Mouse (Mus musculus) gastrocnemius, adult 8-10 months (tissue): ENCODE data around the gene Pi4k2a. TPM values are rescaled to one million over a fixed set of nuclear protein-coding genes. Genes with fewer than 3 reads are reported as not detected.

Experiments used
- DNase-seq, 2 experiments: peaks; one replicate each; pipeline ENCODE4 v3.0.0; 2022; ENCODE audit warnings: low spot score in 2 of 2
- total RNA-seq, 4 experiments: library from RNA; stranded (reverse); gene quantifications; 2 replicates each; pipeline ENCODE4 v1.2.4; 2022

Gene Pi4k2a
- total RNA-seq, 4 experiments from 2014 or later, result 13.5 to 16.1 (median 14.7) TPM

DNA sequence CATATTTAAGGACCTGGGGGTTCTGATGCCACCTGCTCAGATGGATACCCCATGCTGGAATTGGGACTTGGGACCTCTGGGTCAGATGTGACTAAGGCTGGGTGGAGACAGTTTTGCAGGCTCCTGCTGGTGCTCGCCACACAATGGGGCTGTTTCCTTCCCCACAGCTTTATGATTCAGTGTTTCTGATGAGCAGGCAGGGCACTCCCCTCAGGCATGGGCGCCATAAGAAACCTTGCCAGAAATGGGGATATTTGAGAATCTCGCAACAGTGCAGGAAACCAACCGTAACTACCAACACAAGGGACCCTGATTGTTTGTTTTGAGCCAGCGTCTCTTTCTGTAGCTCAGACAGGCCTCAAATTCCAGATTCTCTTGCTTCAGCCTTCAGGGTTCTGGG is 40.8 kb downstream of the Pi4k2a start:
- no peak for DNase-seq

DNA sequence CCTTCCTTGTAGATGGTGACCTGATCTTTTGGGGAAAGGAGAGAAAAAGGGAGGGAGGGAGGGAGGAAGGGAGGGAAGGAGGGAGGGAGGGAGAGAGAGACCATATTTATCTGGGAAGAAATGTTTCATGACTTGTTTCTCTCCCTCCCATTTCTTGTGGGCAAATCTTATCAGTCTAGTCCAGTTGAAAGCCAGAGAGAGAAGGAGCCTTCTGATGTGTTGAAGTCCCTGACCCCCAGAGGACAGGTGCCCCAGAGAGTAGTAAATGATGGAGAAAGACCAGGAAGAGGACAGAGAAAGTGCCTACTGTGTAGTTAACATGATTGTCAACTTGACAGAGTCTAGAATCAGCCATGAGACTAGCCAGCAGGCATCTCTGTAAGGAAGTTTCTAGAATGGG is 44.8 kb downstream of the Pi4k2a start:
- no peak for DNase-seq

DNA sequence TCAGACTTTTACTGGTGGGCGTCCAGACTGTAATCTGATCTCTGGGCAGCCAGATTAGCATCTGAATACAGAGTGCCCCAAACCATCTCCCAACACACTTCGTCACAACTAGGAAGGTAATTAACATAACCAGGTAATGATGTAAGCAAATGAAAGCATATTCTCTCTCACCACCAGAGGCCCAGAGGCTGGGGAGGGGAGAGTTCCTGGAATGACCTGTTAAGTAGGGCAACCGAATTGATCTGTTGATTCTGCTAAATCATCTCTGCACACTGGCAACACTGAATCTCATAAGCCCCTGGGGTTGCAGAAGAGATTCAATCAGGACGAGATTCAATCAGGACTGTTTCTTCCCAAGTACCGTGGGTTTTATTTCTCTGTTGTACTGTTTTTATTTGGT is 45.9 kb downstream of the Pi4k2a start:
- DNase-seq, result no peak

DNA sequence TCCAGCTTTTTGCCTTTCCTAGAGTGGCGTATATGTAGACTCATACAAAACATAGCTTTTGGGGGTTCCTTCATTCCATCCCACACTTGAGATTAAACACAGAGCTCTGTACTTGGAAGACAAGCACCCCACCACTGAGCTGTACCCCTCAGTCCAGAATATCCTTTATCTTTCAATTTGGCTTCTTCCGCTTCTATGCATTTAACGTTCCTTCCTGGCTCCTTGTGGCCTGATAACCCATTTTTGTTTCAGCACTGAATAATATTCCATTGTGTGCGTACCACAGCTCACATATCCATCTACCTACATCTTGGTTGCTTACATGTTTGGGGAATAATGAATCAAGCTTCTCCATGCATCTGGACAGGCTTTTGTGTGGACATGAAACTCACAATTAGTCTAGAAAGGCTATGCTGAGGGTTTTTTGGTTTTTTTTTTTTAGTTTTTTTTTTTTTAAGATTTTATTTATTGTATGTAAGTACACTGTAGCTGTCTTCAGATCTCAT is 47.0 kb downstream of the Pi4k2a start:
- no peak for DNase-seq

DNA sequence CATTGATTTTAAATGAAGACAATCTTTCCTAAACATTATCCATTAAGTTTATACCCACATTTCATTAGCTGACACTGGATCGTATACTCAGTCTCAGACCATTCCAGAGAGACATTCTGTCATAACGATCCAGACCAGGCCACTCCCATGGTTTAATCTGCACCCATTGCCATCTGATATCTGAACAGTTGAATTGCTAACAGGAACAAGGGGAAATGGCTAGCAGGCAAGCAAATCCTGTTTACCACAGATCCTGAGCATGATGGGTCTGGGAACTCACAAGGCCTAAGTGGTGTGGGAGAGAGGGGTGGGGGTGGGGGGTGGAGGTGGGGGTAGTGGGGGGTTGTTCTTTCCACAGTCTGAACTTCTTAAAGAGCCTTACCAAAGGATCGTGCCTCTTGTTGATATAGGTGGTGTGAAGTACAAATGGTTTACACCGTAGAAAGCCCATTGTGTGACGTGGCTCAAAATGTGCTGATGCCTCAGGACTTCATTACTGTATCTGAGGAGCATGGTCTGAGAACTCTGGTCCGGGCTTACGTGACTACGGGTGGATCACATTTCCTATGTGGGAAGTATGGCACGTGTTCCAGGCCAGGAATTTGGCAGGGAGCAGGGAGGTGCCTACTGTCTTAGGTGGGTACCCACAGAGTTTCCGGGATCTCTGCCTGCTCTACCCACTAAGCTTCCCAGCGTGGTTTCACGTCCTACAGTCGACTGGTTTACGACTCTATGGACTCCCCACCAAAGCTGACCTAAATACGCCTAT is 48.4 kb downstream of the Pi4k2a start:
- no peak for DNase-seq

DNA sequence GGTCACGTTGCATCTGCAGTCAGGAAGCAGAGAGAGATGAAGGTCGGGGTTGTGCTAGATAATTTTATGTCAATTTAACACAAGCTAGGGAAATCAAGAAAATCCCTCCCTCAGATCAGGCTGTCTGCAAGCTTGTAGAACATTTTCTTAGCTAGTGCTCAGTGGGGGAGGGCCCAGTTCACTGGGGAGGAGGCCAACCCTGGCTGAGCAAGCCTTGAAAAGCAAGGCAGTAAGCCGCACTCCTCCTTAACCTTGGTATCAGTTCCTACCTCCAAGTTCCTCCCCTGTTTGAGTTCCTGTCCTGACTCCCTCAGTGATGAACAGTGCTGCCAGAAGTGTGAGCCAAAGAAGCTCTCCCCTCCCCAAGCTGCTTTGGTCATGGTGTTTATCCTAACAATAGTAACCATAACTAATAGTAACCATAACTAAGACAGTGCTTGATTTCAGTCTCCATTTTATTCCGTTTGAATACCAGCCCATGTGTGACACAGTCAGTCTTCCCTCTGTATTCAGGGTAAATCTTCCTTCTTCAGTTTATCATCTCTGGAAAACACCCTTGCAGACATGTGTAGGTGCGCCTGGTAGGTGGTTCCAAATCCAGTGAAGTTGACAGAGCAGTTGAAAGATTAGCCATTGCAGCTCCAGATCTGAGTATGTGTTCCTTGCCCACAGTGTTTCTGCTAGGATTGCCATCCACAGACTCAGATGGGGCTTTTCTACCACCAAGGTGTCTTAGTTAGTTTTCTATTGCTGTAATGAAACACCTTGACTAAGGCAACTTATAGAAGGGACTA is 49.7 kb downstream of the Pi4k2a start:
- DNase-seq, result no peak

DNA sequence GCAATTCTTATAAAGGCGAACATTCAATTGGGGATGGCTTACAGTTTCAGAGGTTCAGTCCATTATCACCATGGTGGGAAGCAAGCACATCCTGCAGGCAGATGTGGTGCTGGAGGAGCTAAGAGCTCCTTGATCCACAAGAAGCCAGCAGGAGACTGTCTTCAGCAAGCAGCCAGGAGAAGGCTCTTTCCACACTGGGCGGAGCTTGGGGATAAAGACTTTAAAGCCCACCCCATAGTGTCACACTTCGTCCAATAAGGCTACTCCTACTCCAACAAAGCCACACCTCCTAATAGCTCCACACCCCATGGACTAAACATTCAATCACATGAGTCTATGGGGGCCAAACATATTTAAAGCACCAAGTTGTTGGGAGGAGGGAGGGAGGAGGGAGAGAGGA is 51.7 kb downstream of the Pi4k2a start:
- DNase-seq, result no peak

DNA sequence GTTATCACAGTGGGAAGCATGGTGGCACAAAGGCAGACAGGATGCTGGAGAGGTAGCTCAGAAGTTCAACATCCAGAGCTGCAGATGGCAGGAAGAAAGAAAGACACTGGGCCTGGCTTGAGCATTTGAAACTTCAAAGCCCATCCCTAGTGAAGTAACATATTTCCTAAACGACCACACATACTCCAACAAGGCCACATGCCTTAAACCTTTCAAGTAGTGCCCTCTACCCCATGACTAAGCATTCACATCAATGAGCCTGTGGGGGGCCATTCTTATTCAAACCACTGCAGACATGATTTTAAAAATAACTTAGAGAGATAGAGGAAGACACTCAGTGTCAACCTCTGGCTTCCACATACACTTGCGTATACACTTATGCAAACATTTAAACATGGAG is 52.5 kb downstream of the Pi4k2a start:
- no peak for DNase-seq

DNA sequence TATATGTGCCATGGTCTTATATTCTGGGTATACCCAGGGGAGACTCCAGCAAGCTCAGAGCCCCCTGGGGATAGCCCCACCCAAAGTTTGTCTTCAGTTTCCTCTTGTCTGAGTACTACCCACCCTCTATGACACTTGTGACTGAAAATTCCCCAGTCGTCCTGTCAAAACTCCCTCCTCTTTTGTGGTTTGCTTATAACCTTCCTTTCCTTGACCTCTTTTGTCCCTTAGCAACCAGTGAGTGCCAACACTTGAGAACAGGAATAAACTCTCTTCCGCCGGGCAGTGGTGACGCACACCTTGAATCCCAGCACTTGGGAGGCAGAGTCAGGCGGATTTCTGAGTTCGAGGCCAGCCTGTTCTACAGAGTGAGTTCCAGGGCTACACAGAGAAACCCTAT is 53.8 kb downstream of the Pi4k2a start:
- no peak for DNase-seq

DNA sequence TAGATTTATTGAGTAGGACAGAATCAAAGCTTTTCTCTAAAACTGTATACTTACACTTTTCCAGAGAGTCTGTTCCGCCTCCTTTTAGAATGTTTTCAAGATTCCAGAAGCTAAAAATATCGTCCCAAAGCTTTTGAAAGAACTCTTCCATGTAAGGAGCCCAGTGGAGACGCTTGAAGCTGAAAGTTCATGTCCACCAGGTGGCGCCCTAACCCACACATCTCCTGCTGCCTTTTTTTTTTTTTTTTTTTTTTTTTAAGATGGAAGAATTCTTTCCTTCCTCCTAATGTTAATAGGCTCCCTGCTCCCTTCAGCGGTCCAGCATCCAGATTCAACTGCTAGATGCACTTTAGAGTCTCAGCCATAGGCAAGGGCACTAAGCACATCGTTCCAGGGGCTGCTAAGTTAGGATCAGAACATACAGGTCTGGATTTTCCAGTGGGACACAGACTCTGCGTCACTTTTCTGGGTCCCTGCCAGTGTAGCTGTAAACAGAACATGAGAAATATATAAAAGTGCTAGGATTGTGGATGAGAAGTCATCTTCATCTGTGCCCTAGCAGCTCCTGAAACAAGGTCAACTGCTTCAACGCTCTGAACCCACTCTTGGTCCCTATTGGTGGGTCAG is 54.4 kb downstream of the Pi4k2a start:
- peak; percentile 74 to 82 for DNase-seq

DNA sequence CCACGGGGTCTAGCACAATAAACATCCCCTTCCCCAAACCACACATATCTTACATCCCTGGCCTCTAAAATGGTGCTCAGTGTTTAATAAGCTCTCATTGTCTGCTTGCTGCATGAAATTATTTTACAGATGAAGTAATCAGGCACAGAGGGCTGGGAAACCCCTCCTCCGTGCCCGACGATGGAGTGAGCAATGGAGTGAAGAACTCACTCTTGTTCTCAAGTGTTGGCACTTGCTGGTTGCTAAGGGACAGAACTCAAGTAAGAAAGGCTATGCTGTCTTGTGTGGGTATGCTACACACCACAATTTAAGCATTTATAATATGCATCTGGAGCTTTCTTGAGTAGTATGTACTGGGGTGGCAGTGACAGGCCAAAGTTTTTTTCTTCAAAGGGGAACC is 54.9 kb downstream of the Pi4k2a start:
- no peak for DNase-seq

DNA sequence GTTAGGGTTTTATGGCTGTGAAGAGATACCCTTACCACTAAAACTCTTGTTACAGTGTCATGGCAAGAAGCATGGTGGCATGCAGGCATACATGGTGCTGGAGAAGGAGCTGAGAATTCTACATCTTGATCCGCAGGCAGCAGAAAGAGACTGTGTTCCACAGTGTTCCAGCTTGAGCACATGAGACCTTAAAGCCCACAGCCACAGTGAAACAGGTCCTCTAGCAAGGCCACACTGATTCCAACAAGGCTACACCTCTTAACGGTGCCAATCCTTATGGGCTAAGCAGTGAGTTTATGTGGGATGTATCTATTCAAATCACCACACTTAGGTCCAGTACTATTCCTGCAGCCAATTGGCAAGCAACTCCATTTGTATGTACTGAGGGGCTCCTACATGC is 55.5 kb downstream of the Pi4k2a start:
- DNase-seq, result no peak

DNA sequence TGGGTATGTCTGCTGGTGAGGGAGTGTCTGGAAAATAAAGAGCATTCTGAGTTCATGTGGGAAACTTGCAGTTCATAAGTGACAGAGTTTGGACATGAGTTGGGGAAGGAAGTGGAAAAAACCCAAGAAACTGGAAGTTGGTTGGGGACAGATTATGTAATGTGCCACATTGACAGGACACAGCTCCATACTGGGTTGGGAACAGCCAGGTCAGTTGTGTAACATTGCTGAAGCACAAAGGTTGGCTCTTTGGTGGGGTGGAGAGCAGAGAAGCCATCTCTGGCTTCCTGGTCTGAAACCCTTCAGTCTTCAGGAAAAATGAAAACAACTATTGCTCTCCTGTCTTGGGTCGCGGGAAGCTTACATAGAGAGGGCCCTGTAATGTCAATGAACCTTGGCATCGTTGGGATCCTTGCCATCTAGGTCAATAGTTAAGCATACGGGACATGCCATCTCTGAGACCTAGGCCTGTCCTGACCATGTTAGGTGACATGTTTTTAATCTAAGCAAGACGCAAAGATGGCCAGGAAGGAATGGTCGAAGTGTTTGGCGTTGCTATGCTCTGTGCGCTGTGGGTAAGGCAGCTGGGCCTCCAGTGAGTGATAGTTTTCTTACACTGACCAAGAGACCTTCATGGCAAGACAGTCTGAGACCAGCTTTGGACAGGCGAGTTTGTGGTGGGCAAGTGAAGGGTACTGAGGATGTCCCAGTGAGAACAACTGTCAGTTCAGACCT is 56.2 kb downstream of the Pi4k2a start:
- DNase-seq, result no peak

DNA sequence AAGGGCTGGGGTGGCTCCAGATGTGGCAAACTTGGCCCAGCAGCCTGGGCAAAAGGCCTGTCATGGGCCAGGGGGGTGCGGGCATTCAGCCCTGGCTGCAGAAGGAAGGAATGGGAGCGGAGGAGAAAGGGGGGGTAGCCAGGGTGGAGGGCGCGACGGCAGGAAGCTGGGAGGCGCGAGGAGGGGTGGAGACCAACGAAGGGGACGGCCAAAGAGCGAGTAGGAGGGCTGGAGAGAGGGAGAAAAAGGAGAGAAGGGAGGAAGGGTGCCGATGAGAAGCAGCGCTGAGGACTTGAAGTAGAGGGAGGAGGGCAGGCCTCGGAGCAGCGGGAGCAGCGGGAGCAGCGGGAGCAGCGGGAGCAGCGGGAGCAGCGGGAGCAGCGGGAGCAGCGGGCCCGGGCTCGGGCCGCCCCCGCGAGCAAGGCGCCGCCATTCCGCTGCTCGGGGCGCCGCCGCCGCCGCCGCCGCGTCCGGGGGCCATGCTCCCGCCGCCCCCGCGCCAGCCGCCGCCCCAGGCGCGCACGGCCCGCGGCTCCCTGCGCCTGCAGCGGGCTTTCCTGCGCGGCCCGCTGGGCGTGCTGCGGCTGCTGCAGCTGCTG is 57.0 kb downstream of the Pi4k2a start, which contains the start of gene Marveld1:
Gene Marveld1 (plus strand): TSS at position 231 of the 599 bp plus-strand sequence.
- DNase-seq, result peak; percentile 67 to 76

DNA sequence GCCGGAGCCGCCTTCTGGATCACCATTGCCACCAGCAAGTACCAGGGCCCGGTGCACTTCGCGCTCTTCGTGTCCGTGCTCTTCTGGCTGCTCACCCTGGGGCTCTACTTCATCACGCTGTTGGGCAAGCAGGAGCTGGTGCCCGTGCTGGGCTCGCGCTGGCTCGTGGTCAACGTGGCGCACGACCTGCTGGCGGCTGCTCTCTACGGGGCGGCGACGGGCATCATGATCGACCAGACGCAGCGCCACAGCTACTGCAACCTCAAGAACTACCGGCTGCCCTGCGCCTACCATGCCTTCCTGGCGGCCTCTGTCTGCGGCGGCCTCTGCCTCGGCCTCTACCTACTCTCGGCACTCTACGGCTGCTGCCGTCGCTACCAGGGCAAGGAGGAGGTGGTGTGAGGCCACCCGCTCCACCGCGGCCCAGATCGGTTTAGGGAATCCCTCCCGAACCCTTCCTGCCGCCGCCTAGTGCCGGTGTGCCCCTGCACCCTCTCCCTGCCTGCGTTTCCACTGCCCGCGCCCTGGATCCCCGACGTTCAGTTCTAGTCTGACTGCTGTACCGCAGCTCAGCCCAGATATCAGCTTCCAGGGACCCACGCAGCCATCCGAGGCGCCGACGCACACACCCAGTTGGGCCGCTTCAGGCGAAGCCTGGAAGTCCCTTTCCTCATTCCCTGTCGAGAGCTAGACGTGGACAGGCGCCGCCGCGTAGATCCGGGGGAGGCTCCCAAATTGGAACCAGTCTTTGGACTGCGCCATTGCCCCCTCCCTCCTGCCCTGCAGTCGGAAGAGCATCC is 57.7 kb downstream of the Pi4k2a start:
- peak in 1 of 2 experiments; percentile 49 for DNase-seq

DNA sequence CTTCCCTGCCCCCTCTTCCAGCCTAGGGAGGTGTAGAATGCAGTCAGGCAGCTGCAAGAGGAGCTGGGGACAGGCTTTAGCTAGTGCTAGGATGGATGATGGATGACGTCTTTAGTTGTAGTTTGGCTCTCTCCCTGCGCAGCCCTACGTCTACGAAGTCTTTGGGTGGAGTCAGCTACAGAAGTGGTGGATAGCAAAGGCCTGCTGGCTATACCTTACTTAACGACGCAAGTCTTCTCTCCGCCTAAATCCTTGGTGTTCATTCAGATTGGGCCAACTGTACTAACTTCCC is 58.2 kb downstream of the Pi4k2a start:
- DNase-seq, result no peak

DNA sequence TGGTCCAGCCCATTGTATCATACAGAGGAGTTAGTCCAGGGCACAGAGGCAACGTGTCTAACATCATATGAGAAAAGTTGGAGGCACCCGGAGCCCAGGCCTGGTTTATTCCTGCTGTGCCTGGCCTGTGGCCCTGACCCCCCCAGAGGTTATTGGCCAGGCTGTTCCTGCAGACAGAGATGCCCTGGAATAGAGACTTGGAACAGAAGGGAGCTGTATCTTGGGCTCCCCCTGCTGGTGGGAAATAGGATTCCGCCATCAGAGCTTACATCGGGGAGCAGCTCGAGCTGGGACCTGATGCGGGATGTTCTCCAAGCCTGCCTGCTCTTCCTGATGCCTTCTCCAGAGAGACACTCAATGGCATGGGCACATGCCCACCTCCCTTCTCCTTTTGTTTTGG is 61.7 kb downstream of the Pi4k2a start:
- DNase-seq, result peak; percentile 88 to 89

DNA sequence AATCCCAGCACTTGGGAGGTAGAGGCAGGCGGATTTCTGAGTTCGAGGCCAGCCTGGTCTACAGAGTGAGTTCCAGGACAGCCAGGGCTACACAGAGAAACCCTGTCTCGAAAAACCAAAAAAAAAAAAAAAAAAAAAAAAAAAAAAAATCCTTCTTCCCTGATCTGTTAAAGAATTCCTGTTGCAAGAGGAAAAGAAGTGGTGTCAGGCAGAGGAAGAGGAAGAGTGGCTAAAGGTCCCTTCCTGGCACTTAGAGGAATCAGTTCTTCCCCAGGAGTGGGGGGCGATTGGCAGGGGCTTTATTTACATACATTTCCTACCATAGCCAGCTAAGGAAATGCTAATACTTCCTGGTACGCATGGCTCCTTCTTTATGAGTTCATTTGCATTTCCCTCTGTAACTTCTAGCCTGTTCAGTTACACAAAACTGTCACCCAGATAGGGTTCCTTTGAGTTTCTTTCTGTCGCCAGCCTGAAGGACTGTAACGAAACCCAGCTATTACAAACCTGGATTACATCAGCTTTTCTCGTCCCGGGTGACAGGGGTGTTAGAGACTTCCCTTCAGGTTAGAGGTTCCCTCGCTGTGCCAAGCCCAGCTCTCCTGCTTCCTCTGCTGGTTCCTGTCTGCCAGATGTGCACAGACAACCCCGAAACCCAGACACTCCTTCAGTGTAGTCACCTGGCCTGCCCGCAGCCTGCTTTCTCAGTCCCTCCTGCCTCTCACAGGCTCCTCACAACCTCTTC is 67.4 kb downstream of the Pi4k2a start:
- no peak for DNase-seq

DNA sequence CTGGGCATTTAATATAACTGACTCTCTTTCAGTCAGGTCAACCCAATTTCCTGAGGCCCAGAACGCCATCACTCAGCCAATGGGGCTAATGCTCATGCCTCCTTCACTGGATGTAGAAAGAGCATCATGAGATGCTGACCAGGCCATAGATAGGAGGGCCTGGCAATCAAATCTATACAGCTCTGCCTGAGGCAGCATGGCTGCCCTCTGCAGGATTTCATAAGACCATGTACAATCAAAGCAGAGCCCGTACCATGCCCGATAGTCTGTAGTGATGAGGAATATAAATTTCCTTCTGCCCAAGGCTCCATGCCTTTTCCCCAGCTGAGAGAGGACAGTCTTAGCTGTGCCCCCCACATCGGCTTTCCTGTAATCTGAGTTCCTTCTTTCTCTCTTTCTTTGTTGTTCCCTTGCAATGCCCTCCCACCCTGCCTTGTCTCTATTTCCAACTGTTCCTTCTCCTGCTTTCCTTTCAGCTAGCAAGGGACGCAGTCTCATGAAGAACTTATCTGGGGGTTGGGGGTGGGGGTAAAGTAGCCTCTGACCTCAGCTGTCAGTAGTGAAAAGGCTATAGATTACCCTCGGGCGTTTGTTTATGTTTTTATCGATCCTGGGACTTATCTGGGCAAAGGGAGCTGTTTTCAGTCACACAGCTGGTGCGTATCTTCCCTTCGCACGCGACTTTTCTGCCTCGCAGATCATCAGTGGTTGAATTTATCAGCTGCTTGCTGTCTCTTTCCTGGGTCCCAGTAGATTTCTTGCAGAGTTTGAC is 68.2 kb downstream of the Pi4k2a start:
- no peak for DNase-seq
